Mouse (Mus musculus) limb, embryonic 13.5 days (tissue): Measurements from ENCODE around the gene Chd9. TPM values are rescaled to one million over a fixed set of nuclear protein-coding genes. Genes with fewer than 3 reads are reported as not detected.

Experiments used
- ATAC-seq: fragments of 200-750 bp; cut with Nextera tagmentation; 2 replicates; pipeline ENCODE4 v1.8.0; 2017; ENCODE audit warnings: low read depth, moderate number of reproducible peaks, moderate TSS enrichment; ENCODE audit not compliant: low FRiP score
- H3K27ac ChIP-seq: fragments of 300-500 bp; sonication (generic); 2 replicates; pipeline ENCODE4 v1.5.1; 2015; ENCODE audit warnings: inconsistent platforms, mild to moderate bottlenecking, moderate library complexity
- H3K27me3 ChIP-seq: fragments of 300-500 bp; sonication (generic); 2 replicates; pipeline ENCODE4 v1.6.1; 2015; ENCODE audit warnings: mild to moderate bottlenecking, inconsistent platforms
- H3K36me3 ChIP-seq: fragments of 300-500 bp; sonication (generic); 2 replicates; pipeline ENCODE4 v1.6.1; 2015; ENCODE audit warnings: inconsistent platforms, mild to moderate bottlenecking, moderate library complexity
- H3K4me1 ChIP-seq: fragments of 300-500 bp; sonication (generic); 2 replicates; pipeline ENCODE4 v1.6.1; 2015; ENCODE audit warnings: inconsistent platforms
- H3K4me2 ChIP-seq: fragments of 300-500 bp; sonication (generic); replicated peaks from 2 replicates; pipeline ENCODE4 v1.6.1; 2015; ENCODE audit warnings: inconsistent platforms, mild to moderate bottlenecking, moderate library complexity
- H3K4me3 ChIP-seq: fragments of 300-500 bp; sonication (generic); 2 replicates; pipeline ENCODE4 v1.5.1; 2015; ENCODE audit warnings: moderate library complexity, mild to moderate bottlenecking, inconsistent platforms
- H3K9ac ChIP-seq: fragments of 300-500 bp; sonication (generic); 2 replicates; pipeline ENCODE4 v1.6.1; 2015; ENCODE audit warnings: mild to moderate bottlenecking, inconsistent platforms
- H3K9me3 ChIP-seq: fragments of 300-500 bp; sonication (generic); 2 replicates; pipeline ENCODE4 v1.6.1; 2016; ENCODE audit warnings: inconsistent platforms
- WGBS: fragments of 180-500 bp; shearing (Covaris S2); methylation state at CpG from one replicate; pipeline ENCODE4 v1.1.7; 2015; 5-methylcytosine and 5-hydroxymethylcytosine counted together
- polyA plus RNA-seq: library from polyadenylated mRNA; unstranded; fragments of >200 nt; fragmentation: Nextera tagmentation; extraction: Ambion mirVana; gene quantifications from 2 replicates; pipeline ENCODE4 v1.2.1, GENCODE M21; 2015

Gene Chd9
- 108 TPM in 2 replicates for polyA plus RNA-seq

DNA sequence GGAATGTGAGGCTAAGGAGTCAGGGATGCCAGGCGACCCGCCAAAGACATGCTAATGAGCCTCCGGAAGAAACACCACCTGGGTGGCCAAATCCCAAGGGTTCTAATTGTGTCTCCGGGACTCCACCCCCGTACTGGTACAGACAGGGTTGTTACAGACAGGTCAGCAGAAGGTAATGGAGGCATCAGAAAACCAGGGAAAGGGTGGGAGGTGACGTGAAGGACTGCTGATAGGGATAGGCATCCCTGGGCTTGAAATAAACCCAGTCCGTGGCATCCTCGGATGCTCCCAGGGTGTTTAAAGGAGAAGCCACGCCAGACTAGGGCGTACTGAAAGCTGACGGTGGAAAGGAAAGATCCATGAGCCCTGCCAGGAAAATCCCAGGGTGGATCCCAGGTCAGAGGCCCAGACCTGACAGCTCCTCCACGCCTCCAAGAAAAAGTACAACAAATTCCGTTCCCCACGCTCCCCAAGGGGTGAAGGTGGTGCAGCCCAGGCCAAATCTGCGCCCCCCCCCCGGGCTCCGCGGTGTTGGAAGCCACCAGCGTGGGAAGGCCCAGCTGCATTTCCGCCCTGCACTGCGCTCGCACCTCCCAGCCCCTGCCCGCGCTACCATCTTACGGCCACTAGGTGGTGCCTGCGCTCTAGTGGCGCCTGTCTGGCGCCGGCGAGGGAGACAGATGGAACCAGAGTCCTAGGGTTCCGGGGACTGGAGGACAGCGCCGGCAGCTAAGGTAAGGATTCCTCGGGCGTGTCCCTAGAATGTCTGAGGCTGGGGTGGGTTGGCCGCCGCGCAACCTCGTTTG lies at the start of gene Chd9:
TSS of gene Chd9 (plus strand) at position 172 of the 806 bp plus-strand sequence.
- Histone ChIP-seq H3K27ac (peak within 1 kb of the TSS; percentile 81), H3K4me1 (peaks cover 37% of the 10 kb centered on the region), H3K27me3 (no peaks in the 10 kb centered on the region), H3K9ac (peak within 1 kb of the TSS; percentile 78), H3K9me3 (no peaks in the 10 kb centered on the region), H3K4me2 (peak within 1 kb of the TSS; percentile 81), H3K36me3 (no peaks in the 10 kb centered on the region), H3K4me3 (peak within 1 kb of the TSS; percentile 59)
- under 1% methylated on average over 39 of the region's 39 CpGs for WGBS
- peak; percentile 91 for ATAC-seq

DNA sequence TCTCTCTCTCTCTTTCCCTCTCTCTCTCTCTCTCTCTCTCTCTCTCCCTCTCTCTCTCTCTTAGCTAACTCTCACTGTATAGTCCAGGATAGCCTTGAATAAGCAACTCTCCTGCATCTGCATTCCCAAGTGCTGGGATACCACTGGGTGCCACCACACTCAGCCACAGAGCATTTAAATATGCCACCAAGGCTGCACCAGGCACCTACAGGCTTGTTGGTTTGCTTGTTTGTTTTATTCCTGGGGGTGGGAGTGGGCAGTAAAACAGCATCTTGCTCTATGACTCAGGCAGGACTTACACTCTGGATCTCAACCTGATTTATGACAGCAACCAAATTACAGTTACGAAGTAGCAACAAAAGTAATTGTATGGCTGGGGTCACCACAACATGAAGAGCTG lies 36.5 kb upstream of the Chd9 start:
- H3K27ac ChIP-seq, result no peak overlapping the region
- H3K4me2 ChIP-seq, result no peak overlapping the region
- H3K9me3 ChIP-seq, result no peaks in the 10 kb centered on the region
- ATAC-seq, result no peak
- no peaks in the 10 kb centered on the region for H3K27me3 ChIP-seq
- peaks cover 5% of the 10 kb centered on the region for H3K4me1 ChIP-seq
- H3K36me3 ChIP-seq, result no peaks in the 10 kb centered on the region
- no peak overlapping the region for H3K9ac ChIP-seq
- no peak overlapping the region for H3K4me3 ChIP-seq
- WGBS, result 74% methylated on average over 1 of the region's 1 CpGs

DNA sequence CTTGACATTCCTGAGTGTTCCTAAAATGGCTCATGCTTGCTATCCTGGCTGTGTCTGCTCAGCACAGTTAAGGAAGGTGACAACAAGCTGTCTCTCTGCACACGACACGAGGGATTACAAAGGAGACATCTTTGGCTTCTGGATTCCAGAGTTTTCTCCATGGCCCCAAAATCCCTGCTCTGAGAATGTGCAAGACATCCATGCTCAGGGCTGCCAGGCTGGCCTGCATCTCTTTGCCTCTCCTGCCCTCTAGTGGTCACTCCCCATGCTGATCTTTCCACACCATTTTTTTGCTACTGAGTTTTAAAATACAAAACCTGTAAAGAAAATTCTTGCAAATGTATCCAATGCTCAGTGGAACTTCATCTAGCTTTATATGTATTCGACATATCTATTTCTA lies 34.4 kb upstream of the Chd9 start:
- no peak for ATAC-seq
- Histone ChIP-seq H3K4me2 (no peak overlapping the region), H3K36me3 (no peaks in the 10 kb centered on the region), H3K4me1 (peaks cover 5% of the 10 kb centered on the region), H3K27ac (no peak overlapping the region), H3K27me3 (no peaks in the 10 kb centered on the region), H3K9me3 (no peaks in the 10 kb centered on the region), H3K4me3 (no peak overlapping the region), H3K9ac (no peak overlapping the region)
- 10% methylated on average over 3 of the region's 3 CpGs for WGBS

DNA sequence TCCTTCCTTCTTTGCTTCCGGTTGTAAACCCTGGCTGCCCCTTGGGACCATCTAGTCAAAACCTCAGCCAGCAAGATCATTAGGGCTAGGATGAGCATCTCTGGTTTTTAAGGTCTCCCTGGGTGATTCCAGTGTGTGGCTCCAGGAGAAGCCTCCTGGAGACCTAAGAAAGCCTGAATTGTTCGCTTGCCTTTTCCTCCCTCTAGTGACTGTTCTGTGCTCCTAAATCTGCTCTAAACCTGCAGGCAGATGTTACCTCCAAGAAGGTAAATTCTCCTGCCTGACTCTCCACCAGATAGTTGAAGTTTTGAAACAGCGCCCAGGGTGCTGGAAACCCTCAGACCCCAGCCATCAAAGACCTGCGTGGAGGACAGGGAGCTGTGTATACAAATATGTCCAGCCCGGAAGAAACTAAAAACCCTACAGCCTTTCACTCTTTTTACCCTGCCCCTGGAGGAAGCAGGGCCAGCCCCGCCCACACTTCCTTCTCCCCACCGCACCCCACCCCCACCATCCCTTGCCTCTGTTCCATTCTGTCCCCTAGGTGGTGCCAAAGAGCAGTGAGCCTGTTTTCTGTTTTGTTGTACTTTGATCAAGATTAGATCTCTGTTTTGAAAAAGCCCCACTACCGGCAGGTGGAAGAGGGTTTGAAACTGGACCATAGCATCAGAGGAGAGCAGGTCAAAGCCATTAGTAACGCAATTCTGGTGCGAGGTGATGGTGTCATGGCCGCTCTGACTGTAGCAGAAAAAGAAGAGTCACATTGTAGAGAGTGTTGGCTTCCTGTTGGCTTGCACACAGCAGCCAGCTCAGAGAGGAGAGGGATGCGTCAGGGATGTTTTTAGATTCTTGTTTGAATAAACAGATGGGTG lies 32.9 kb upstream of the Chd9 start:
- no peak overlapping the region for H3K27ac ChIP-seq
- 8% methylated on average over 12 of the region's 12 CpGs for WGBS
- no peaks in the 10 kb centered on the region for H3K9me3 ChIP-seq
- H3K4me1 ChIP-seq, result peaks cover 5% of the 10 kb centered on the region
- no peak overlapping the region for H3K9ac ChIP-seq
- no peaks in the 10 kb centered on the region for H3K27me3 ChIP-seq
- peak; percentile 78 for ATAC-seq
- H3K4me2 ChIP-seq, result peak overlapping the region; percentile 51
- no peaks in the 10 kb centered on the region for H3K36me3 ChIP-seq
- peak overlapping the region; percentile 32 for H3K4me3 ChIP-seq

DNA sequence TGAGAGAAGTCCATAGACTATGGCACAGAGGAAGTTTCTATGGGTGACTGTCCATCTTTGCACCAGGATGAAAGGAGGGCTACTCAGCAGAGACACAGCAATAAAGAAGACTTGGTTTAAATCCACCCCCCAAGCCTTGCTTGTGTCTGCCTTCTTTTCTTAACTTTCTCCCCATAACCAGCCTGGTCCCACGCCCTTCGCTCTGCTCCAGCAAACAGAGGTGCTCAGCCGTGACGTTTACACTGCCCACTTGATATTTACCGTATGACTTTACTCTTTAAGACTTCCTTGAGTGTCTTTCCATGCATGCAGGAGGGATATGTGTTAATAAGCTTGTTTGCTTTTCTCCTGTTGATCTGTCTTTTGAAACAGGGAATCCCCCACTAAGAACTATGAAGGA lies 28.7 kb upstream of the Chd9 start:
- H3K36me3 ChIP-seq, result no peaks in the 10 kb centered on the region
- peaks cover 11% of the 10 kb centered on the region; the same call in 1 of the 2 replicates for H3K9me3 ChIP-seq
- ATAC-seq, result no peak
- peaks cover 5% of the 10 kb centered on the region for H3K4me1 ChIP-seq
- no peak overlapping the region for H3K9ac ChIP-seq
- H3K4me2 ChIP-seq, result no peak overlapping the region
- H3K27me3 ChIP-seq, result no peaks in the 10 kb centered on the region
- no peak overlapping the region for H3K27ac ChIP-seq
- WGBS, result 91% methylated on average over 5 of the region's 5 CpGs
- H3K4me3 ChIP-seq, result no peak overlapping the region

DNA sequence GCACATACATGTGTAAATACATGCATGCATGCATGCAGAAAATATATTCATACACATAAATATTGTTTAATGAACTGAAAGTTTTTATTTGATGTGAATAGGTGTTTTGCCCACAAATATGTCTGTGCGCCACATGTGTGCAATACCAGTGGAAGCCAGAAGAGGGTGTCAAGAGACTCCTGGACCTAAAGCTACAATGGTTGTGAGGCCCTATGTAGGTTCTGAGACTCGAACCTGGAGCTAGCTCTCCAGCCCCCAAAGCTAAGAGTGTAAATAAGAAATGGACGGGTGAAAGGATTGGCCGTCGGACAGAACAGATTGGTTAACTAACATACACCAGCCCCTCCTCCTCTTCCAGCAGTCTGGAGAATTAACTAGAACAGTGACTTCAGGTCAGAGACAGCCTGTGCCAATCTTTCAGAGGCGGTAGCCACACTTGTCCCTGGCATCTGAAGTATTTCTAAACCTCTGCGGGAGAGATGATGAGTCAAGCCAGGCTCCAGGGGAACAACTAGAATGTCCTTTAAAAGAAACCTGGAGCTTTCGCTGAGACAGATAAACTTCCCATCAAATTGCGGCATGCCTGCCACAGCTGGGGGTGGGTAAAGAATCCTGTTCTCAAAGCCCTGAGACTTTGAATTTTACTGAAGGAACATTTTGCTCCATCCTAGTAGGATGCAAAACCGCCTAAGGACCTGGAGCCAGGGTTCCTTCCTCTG lies 14.4 kb upstream of the Chd9 start:
- H3K9me3 ChIP-seq, result no peaks in the 10 kb centered on the region
- 87% methylated on average over 10 of the region's 10 CpGs for WGBS
- H3K27ac ChIP-seq, result no peak overlapping the region

DNA sequence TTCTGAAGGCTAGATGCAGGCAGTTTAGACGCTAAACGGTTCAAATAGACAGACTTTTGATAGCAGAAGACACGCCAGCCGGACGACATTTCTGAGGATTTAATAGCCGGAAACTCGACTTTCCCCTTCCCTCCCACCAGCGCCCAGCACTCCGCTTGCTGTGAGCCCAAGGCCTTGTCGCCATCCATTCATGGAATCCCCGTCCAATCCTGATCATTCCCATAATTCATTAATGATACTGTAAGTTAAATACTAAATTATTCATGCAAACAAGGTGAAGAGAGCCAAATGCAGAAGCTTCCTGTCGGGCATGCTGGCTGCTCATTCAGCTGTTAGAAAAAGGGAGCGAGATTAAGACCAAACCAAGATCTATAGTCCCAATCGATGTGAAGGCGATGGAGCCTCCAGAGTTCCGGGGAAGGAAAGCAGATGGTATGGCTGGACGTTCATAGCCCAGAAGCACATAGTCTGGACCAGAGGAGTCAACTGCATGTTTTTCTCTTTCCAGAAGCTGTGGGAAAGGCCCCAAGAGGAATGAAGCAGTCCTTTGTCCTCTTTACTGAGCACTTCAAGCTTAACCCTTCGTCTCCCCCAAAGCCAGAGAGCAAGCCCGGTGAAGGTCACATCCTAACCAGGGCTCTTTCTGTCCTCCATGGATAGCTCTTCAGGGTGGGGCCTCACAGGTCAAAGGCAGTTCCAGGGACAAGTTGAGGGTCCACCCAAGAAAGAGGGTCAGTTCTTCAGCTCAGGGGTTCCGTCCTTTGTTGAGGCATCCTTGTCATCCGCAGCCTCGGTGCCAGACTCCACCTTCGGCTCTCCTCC lies 11.9 kb upstream of the Chd9 start:
- no peaks in the 10 kb centered on the region for H3K9me3 ChIP-seq
- no peaks in the 10 kb centered on the region for H3K4me1 ChIP-seq
- no peak for ATAC-seq
- no peaks in the 10 kb centered on the region for H3K36me3 ChIP-seq
- H3K4me3 ChIP-seq, result no peak overlapping the region
- no peaks in the 10 kb centered on the region for H3K27me3 ChIP-seq
- H3K4me2 ChIP-seq, result no peak overlapping the region
- H3K27ac ChIP-seq, result no peak overlapping the region
- no peak overlapping the region for H3K9ac ChIP-seq
- WGBS, result 78% methylated on average over 23 of the region's 23 CpGs

More for the DNA sequence above, 14.4 kb upstream of the Chd9 start:
- no peaks in the 10 kb centered on the region for H3K36me3 ChIP-seq
- no peak overlapping the region for H3K4me2 ChIP-seq
- no peak overlapping the region for H3K9ac ChIP-seq
- ATAC-seq, result no peak
- H3K4me3 ChIP-seq, result no peak overlapping the region
- H3K27me3 ChIP-seq, result no peaks in the 10 kb centered on the region
- H3K4me1 ChIP-seq, result no peaks in the 10 kb centered on the region

DNA sequence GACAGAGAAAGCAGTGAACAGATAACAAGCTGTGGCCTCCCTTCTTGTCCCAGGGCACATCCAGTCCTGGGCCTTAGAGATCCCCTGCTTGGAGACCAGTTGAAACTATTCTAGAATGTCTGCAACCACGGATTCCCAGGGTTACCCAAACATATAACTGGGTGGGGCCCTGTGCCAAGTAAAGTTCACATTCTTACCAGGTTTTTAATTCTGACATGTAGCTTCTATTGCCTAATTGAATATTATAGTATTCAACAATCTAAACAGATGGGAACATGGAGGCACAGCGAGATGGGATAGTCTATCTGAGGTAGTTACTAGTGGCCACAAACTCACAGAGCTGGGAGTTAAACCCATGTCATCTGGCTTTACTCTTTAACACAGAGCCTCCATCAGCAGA lies 10.9 kb upstream of the Chd9 start, which contains the start of gene Gm19935:
TSS of gene Gm19935 (minus strand) at position 101 of the 400 bp plus-strand sequence.
- Histone ChIP-seq H3K4me3 (no peak within 1 kb of the TSS), H3K36me3 (no peaks in the 10 kb centered on the region), H3K27ac (no peak within 1 kb of the TSS), H3K9ac (no peak within 1 kb of the TSS), H3K4me2 (no peak within 1 kb of the TSS), H3K27me3 (no peaks in the 10 kb centered on the region), H3K4me1 (no peaks in the 10 kb centered on the region), H3K9me3 (no peaks in the 10 kb centered on the region)
- WGBS, result 79% methylated on average over 2 of the region's 2 CpGs
- no peak for ATAC-seq

DNA sequence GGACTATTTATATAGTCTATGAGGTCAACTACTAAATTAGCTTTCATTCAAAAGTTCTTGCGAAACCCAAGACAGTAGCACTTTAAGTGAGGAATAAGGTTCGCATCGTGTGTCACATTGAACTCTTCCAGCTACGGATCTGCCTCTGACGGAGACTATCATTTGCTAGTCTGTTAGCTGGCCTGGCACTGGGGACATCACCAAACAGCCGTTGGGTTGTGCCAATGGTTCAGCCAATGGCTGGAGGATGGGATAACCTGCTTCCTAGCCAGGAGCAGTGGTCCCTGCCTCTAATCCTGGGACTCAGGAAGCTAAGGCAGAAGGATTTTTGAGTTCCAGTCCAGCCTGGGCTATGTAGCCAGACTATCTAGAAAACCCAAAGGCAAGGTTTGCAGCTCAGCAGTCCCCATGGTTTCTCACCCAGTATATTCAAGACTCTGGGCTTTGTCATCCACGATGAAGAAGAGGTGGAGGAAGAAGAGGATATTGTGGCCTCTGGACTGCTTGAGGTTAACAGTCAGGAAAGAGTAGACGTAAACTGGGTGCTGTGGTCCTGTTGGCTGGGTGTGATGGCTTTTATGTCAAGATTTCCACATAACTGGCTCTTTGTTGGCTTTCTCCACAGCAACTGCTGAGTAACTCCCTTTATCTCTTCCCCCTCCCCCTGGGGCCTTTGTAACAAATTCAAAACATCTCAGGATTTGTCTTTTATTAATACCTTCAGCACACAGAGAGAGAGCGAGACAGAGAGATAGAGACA lies 8.4 kb upstream of the Chd9 start:
- Histone ChIP-seq H3K4me2 (no peak overlapping the region), H3K27ac (no peak overlapping the region), H3K36me3 (no peaks in the 10 kb centered on the region), H3K4me3 (no peak overlapping the region), H3K9ac (no peak overlapping the region), H3K9me3 (no peaks in the 10 kb centered on the region), H3K4me1 (no peaks in the 10 kb centered on the region), H3K27me3 (no peaks in the 10 kb centered on the region)
- no peak for ATAC-seq
- 91% methylated on average over 9 of the region's 9 CpGs for WGBS

DNA sequence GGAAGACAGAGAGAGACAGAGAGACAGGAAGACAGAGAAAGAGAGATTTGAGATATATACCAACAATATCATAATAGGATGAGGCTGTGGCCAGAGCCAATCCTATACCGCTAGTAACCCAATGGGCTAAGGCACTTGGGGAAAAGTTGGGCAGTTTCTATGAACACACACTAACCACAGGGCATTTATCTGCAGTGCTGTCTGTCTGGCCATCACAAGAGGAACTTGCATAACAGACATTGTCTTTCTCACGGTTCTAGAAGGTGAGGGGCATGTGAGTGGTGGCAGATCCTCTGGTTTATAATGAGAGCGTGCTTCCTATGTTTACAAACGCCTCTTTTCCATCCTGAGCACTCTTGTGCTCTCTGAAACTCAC lies 7.8 kb upstream of the Chd9 start:
- Histone ChIP-seq H3K9me3 (no peaks in the 10 kb centered on the region), H3K36me3 (no peaks in the 10 kb centered on the region), H3K4me3 (no peak overlapping the region), H3K27ac (no peak overlapping the region), H3K4me1 (no peaks in the 10 kb centered on the region), H3K27me3 (no peaks in the 10 kb centered on the region), H3K9ac (no peak overlapping the region), H3K4me2 (no peak overlapping the region)
- 85% methylated on average over 4 of the region's 4 CpGs for WGBS
- no peak for ATAC-seq

DNA sequence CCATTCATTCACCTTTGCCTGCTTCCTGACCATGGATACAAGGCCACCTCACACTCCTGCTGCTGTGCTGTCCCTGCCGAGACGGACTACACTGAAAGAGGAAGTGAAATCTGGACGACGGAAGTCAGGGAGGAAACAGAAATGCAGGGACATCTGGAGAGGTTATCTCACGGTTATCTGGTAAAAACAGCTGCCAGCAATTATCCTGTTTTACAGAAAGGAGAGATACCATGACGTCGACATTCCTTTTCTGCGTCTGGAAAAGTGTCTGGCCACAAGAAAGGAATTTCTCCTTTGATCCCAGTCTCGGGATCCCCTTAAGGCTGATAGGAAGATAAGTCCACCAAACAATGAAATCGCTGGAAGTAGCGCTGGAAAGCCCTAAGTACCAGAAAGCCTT lies 5.7 kb upstream of the Chd9 start:
- Histone ChIP-seq H3K9me3 (no peaks in the 10 kb centered on the region), H3K4me1 (no peaks in the 10 kb centered on the region), H3K4me2 (no peak overlapping the region), H3K36me3 (no peaks in the 10 kb centered on the region), H3K27ac (0 out of 2 replicates have a peak overlapping the region, but pooled peaks have one; percentile 33), H3K27me3 (no peaks in the 10 kb centered on the region), H3K4me3 (no peak overlapping the region), H3K9ac (no peak overlapping the region)
- ATAC-seq, result no peak
- WGBS, result 14% methylated on average over 11 of the region's 11 CpGs
